Mouse (Mus musculus): Measurements from ENCODE around the gene Mob3b.

- TF ChIP-seq CTCF (IDR thresholded peaks at IDR 0.05; ENCODE audit: borderline replicate concordance, control insufficient read depth, extremely low read depth, insufficient read depth, low read length, poor library complexity): no peak
- TF ChIP-seq POLR2A (IDR thresholded peaks at IDR 0.05; ENCODE audit: control insufficient read depth, extremely low read depth, insufficient read depth, low read length, poor library complexity): no peak
Observed at GRCm38 (mm10) chr4:34908127-34908526, 249.2 kb downstream of the Mob3b start.
